Mouse (Mus musculus): ENCODE results near the gene Grhpr.
"Not testable (repeated sequence)": the region's sequence is repeated elsewhere in the genome, so short reads cannot be mapped to it uniquely, and the experiment has no call there.

Gene Grhpr

DNA sequence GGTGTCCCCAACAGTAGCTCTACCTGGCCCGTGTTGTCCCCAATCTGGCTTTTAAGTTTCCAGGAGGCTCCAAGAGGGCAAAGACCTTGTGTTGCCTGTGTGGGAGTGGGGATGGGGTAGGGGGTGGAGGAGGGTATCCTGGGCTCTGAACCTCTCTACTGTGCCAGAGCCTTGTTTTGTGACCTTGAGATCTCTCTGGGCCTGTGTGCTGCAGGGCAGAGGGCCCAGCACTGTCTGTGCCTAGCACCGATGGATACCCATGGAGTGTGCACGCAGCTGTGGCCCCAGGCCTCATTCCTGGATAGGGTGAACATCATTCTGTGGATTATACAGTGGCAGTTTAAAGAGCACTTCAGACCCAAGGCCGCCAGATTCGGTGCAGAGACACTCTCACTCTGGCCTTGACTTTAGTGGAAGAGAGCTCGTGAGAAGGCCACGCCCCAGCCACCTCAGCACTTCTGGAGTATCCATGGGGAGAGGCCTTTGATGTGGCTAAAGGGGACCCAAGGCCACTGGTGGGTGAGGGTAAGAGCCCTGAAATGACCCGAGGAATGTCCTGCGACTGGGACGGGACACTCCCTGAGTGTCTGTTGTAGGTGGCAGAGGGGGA, 2.0 kb downstream of the Grhpr start:
- Histone ChIP-seq H3K36me3 (ENCODE audit: control insufficient read depth, insufficient read depth, low read length, poor library complexity, severe bottlenecking) (no peaks in the 10 kb centered on the region; the same call in 1 of the 2 replicates), H3K27me3 (ENCODE audit: control insufficient read depth, insufficient read depth, low read length, poor library complexity, severe bottlenecking) (no peaks in the 10 kb centered on the region)
- DNase-seq (ENCODE audit: low read depth, low spot score), result no peak

DNA sequence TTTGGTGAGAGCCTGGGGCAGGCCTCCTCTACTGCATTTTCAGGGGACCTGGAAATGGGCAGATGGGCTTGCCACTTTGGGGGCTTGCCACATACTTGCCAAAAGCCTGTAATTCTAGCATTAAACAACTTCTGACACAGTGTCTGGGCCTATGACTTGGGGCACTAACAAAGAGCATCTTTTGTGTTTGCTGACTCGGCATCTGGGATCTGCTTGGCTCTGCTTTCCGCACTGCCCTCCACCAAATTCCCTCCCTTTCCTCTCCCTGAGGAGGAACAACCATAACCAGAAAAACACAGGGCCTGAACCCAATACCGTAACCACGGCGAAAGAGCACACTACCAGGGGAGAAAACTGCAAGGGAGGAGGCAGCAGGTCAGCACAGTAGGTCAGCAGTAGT, 9.4 kb downstream of the Grhpr start:
- Histone ChIP-seq H3K36me3 (ENCODE audit: control insufficient read depth, insufficient read depth, low read length, poor library complexity, severe bottlenecking) (peaks cover 9% of the 10 kb centered on the region), H3K27me3 (ENCODE audit: control insufficient read depth, insufficient read depth, low read length, poor library complexity, severe bottlenecking) (no peaks in the 10 kb centered on the region)
- no peak for DNase-seq (ENCODE audit: low read depth, low spot score)

DNA sequence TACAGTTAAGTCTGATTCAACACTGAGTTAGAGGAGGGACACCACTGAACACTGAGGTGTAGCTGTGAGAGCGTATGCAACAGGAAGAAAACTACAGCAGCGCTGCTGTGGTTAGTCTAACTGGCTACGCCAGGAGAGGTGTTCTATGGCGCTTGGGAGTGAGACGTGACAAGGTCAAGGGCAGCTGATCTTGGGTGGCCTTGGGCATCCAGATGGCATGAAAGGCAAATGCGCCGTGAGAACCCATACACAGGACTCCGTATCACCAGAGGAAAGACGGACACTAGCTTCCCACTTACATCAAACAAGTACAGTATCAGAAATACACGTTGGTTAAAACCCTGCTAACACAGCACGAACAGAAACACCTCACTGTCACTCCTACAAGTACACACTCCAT, 11.1 kb downstream of the Grhpr start:
- not testable (repeated sequence) for H3K27me3 ChIP-seq (ENCODE audit: control insufficient read depth, insufficient read depth, low read length, poor library complexity, severe bottlenecking); DNase-seq (ENCODE audit: low read depth, low spot score); H3K36me3 ChIP-seq (ENCODE audit: control insufficient read depth, insufficient read depth, low read length, poor library complexity, severe bottlenecking)

DNA sequence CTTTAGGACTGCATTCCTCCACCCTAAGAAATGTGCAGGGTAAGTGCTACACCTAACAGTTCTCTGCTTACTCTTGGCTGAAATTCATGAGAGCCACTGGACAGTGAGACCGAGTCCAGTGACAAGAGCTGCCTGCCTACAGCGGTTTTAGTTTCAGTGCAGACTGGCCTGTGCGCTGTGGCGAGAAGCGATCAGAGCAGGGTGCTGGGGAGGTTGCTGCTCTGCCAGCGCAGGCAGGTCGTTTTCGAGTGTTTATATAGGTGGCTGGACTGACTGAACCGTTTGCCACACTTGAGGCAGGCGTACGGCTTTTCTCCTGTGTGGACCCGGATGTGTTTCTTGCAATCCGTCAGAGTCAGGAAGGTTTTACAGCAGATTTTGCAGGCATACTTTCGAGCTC, 12.0 kb downstream of the Grhpr start:
- H3K36me3 ChIP-seq (ENCODE audit: control insufficient read depth, insufficient read depth, low read length, poor library complexity, severe bottlenecking); H3K27me3 ChIP-seq (ENCODE audit: control insufficient read depth, insufficient read depth, low read length, poor library complexity, severe bottlenecking); DNase-seq (ENCODE audit: low read depth, low spot score): not testable (repeated sequence)

DNA sequence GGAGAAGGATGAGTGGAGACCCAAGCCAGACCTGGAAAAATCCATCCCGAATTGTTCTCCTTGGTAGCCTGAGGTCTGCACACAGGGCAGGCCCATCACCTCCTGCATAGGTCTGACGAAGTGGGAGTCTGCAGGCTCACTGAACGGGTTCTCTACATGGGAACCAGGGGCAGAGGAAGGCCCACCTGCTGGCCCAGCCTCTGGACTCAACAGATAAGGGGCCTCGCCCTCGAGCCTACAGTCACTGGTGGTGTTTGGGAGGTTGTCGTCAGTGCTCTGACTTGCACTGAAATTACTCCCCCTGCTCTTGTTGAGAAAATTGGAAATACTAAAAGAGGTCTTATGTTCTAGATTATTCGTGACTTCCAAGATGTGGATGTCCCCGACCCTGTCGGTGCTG, 12.7 kb downstream of the Grhpr start:
- DNase-seq (ENCODE audit: low read depth, low spot score), result no peak
- no peaks in the 10 kb centered on the region for H3K27me3 ChIP-seq (ENCODE audit: control insufficient read depth, insufficient read depth, low read length, poor library complexity, severe bottlenecking)
- peaks cover 9% of the 10 kb centered on the region for H3K36me3 ChIP-seq (ENCODE audit: control insufficient read depth, insufficient read depth, low read length, poor library complexity, severe bottlenecking)

DNA sequence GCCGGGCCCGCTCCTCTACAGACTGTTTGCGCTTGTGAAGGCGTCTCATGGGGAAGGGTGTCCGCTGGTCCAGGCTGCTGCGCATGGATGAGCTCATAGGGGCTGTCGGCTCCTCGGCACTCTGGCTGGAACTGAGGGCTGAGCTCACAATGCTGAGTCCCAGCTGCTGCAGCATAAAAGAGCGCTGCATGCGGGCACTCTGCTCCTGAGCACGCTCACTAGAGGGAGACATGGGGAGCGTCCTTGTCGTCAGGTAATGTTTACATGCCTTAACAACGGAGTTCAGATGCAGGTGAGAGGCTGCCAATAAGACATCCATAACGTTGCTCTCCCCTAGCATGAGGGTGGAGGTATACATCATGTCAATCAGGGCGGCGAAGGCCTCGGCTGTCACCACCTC, 13.6 kb downstream of the Grhpr start:
- Histone ChIP-seq H3K27me3 (ENCODE audit: control insufficient read depth, insufficient read depth, low read length, poor library complexity, severe bottlenecking) (no peaks in the 10 kb centered on the region), H3K36me3 (ENCODE audit: control insufficient read depth, insufficient read depth, low read length, poor library complexity, severe bottlenecking) (peaks cover 9% of the 10 kb centered on the region)
- no peak for DNase-seq (ENCODE audit: low read depth, low spot score)

DNA sequence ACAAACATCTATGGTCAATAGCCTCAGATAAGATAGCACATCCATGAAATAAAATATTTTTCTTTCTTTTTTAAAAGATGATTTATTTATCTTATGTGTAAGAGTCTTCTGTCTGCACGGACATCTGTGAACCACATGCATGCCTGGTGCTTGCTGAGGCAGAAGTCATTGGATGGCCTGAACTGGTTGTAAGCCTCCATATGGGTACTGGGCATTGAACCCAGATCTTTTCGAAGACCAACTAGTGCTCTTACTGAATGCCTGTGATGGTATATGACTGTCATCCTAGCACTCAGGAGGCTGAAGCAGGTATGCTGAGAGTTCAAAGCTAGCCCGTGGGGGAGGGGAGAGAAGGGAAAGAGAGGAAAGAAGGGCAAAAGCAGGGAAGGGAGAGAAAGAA, 16.9 kb downstream of the Grhpr start:
- H3K27me3 ChIP-seq (ENCODE audit: control insufficient read depth, insufficient read depth, low read length, poor library complexity, severe bottlenecking), result no peaks in the 10 kb centered on the region
- DNase-seq (ENCODE audit: low read depth, low spot score), result no peak
- H3K36me3 ChIP-seq (ENCODE audit: control insufficient read depth, insufficient read depth, low read length, poor library complexity, severe bottlenecking), result peaks cover 6% of the 10 kb centered on the region

DNA sequence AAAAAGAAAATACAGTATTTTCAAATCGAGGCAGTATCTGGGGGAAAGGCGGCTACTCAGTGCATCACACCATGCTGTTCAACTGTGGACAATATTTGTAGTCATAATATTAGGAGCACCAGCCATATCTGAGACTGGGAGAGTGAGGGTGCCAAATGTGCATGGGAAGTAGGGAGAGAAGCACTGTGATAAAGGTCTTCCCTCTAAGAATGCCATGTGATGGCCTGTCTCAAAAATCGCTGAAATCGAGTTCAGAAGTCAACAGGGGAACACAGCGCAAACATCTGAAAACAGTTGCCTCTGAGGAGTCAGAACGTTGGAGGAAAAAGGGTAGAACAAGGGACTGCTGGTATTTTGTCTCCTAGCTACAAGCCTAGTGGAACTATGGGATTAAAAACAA, 18.8 kb downstream of the Grhpr start:
- DNase-seq (ENCODE audit: low read depth, low spot score), result no peak
- Histone ChIP-seq H3K27me3 (ENCODE audit: control insufficient read depth, insufficient read depth, low read length, poor library complexity, severe bottlenecking) (no peaks in the 10 kb centered on the region), H3K36me3 (ENCODE audit: control insufficient read depth, insufficient read depth, low read length, poor library complexity, severe bottlenecking) (no peaks in the 10 kb centered on the region; the same call in 1 of the 2 replicates)

DNA sequence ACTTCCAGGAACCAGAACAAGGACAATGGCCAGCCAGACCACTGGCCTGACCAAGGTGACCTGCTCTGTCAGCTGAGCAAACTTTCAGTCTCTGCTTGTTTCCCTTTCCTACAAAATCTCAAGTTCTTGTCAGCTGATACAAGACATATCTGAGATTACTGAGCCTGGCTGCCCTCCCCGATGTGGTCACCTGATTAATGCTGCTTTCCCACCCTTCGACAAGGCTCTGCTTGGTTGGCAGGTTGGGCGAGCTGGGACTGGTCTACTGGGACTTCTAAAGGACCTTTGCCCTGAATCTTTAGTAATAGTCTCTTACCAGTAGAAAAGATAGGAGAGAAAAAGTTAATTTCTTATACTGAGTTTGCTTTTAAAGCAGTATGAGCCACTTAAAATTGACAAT, 24.3 kb downstream of the Grhpr start:
- no peaks in the 10 kb centered on the region for H3K27me3 ChIP-seq (ENCODE audit: control insufficient read depth, insufficient read depth, low read length, poor library complexity, severe bottlenecking)
- DNase-seq (ENCODE audit: low read depth, low spot score), result no peak
- H3K36me3 ChIP-seq (ENCODE audit: control insufficient read depth, insufficient read depth, low read length, poor library complexity, severe bottlenecking), result 0 out of 2 replicates have a peak, but pooled peaks cover 2% of the 10 kb centered on the region

DNA sequence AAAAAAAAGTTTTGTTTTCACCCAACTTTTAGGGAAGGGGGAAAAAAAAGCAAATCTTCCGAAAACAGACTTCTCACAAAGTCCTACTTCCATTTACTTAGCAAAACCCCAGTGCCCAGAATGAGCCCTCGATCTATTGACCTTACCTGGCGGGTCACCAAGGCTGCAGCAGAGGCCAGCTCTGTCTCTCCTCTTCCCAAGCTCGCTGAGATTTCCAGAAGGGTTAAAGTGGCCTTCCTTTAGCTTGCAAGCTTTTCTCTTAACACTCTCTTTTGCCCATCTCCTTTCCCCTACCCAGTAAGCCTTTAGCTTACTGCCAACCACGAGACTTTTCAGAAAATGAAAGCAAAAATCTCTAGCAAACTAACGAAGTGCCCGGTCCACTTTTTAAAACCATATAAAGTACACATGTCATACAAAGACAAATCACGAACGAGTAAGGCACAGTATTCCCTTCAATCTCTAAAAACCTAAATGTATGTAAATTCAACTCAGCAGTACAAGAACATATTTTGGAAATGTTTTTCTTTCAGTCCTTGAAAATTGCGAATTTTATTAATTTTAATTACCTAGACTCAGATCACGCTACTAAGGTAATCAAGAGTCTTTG, 29.7 kb downstream of the Grhpr start:
- Histone ChIP-seq H3K36me3 (ENCODE audit: control insufficient read depth, insufficient read depth, low read length, poor library complexity, severe bottlenecking) (no peaks in the 10 kb centered on the region), H3K27me3 (ENCODE audit: control insufficient read depth, insufficient read depth, low read length, poor library complexity, severe bottlenecking) (no peaks in the 10 kb centered on the region)
- peak; percentile 10 for DNase-seq (ENCODE audit: low read depth, low spot score)

DNA sequence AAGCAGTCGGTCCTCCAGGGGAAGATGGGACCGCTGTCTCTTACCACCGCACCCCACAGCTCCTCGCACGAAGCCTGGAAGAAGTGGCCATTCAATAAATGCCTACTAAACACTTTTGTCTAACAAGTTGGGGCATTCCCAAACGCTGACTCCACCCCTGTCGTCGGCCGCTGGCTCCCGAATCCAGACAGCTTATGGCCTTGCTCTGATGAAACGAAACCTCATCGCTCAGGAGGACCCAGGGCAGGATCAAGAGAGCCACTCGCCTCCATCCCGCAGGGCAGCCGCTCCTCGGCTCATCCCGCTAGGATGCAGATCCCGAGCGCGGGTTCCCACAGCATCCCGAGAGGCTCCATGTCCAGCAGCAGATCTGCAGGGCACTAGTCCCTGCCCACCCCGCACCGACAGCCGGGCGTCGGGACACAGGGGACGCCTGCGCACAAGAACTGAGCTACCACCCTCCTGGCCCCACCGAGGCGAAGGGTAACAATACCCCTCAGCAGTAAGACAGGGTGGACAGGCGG, 30.4 kb downstream of the Grhpr start:
- H3K36me3 ChIP-seq (ENCODE audit: control insufficient read depth, insufficient read depth, low read length, poor library complexity, severe bottlenecking), result no peaks in the 10 kb centered on the region
- peak; percentile 53 for DNase-seq (ENCODE audit: low read depth, low spot score)

DNA sequence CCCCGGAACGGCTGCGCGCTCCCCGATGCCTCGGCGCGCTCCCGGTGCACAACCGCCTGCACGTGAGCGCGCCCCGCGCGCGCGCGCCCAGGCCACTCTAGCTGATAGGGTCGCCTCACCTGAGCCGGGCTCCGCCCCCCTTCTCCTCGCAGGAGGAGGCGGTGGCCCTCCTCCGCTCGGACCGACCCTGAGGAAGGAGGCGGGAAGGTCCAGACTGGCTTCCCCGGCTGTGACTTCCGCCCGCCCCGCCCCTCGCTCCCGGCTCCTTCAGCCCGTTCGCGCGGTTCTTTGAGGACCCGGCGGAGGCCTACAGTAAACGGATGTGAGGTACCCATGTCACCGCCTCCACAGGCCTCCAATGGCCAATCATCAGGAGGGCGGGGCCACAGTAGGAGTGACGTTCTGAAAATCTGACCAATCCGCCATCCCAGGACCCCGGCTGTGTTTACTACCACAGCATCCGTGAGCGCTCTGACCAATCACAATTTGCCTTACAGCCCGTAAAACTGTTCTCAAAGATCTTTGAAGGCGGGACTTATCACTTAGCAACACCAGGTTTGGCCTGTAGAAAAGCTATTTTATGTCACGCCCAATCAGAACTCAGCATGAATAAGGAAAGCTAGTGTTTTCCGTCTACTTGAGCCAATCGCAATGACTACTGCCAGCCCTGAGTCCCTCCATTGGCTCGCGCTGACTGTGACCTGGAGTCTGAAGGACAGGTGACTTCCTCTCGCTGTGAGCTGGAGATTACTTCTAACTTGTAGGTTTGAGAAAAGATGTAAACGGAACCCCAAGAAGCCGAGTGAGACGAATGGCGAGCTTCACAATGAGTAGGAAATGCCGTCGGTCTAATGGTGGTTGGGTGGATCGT, 31.1 kb downstream of the Grhpr start, which contains the start of gene Zbtb5:
TSS of gene Zbtb5 (minus strand) at position 308 of the 871 bp plus-strand sequence.
- peak; percentile 100 for DNase-seq (ENCODE audit: low read depth, low spot score)

More for the DNA sequence above, 30.4 kb downstream of the Grhpr start:
- no peaks in the 10 kb centered on the region for H3K27me3 ChIP-seq (ENCODE audit: control insufficient read depth, insufficient read depth, low read length, poor library complexity, severe bottlenecking)

DNA sequence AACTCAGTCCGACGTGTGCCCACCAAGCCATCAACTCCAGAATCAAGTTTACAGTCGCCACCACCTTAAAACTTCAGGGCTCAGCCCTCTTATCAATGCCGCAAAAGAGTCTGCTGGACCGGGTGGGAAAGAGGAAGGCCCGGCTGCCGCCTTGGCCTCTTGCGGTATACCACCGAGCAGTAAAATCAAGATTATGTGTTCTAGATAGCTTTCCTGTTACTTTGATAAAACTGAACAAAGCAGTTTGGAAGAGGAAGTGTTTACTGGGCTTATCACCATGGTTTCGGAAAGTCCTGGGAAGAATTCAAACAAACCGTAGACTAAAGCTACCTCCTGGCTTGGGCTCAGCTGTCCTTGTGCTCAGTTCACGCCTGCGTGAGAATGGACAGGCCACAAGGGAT, 31.8 kb downstream of the Grhpr start:
- Histone ChIP-seq H3K27me3 (ENCODE audit: control insufficient read depth, insufficient read depth, low read length, poor library complexity, severe bottlenecking) (no peaks in the 10 kb centered on the region), H3K36me3 (ENCODE audit: control insufficient read depth, insufficient read depth, low read length, poor library complexity, severe bottlenecking) (no peaks in the 10 kb centered on the region)
- no peak for DNase-seq (ENCODE audit: low read depth, low spot score)

More for the DNA sequence above, 31.1 kb downstream of the Grhpr start, which contains the start of gene Zbtb5:
- H3K27me3 ChIP-seq (ENCODE audit: control insufficient read depth, insufficient read depth, low read length, poor library complexity, severe bottlenecking), result no peaks in the 10 kb centered on the region
- no peaks in the 10 kb centered on the region for H3K36me3 ChIP-seq (ENCODE audit: control insufficient read depth, insufficient read depth, low read length, poor library complexity, severe bottlenecking)

DNA sequence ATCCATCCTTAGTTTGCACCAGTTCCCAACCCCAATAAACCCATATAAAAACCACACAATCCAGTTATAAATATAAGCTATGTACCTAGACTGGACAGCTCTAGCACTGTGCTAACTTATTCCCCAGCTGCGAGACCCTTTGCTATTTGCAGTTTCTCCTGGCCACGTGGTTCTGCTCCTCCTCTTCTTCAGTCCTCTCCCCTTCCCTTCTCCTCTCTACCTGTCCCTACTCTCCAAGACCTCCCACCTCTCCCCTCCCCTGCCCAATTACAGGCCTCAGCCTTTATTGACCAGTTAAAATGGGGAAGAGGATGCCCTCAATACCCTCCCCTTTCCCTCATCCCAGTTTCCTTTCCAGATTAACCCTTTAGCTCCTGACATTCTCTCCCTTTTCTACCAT, 32.3 kb downstream of the Grhpr start:
- no peak for DNase-seq (ENCODE audit: low read depth, low spot score)
- Histone ChIP-seq H3K27me3 (ENCODE audit: control insufficient read depth, insufficient read depth, low read length, poor library complexity, severe bottlenecking) (no peaks in the 10 kb centered on the region), H3K36me3 (ENCODE audit: control insufficient read depth, insufficient read depth, low read length, poor library complexity, severe bottlenecking) (no peaks in the 10 kb centered on the region)

DNA sequence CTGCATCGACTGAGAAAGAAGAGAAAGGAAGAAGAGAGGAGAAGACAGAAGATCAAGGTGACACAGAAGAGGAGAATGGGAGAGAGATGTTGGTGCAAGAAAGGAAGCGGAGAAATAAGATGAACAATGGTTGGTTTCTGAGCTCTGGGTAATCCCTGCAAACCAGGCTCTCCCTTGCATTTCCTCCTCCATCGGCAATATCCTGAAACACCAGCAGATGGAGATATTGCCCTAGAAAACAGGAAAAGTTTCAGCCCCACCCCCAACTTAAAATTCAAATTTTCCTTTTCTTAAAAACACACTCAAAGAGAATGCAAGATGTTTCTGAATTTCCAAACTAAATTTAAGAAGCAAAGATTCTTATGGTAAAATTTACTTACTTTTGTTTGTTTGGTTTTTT, 34.4 kb downstream of the Grhpr start:
- H3K27me3 ChIP-seq (ENCODE audit: control insufficient read depth, insufficient read depth, low read length, poor library complexity, severe bottlenecking), result no peaks in the 10 kb centered on the region
- peak; percentile 68 for DNase-seq (ENCODE audit: low read depth, low spot score)
- H3K36me3 ChIP-seq (ENCODE audit: control insufficient read depth, insufficient read depth, low read length, poor library complexity, severe bottlenecking), result no peaks in the 10 kb centered on the region
